Comparison of ENCODE assay signal across 8 mouse cellular contexts in genomic region chr13:65112459-65113110, GRCm38 (mm10). TPM values are rescaled to one million over a fixed set of nuclear protein-coding genes. Genes with fewer than 3 reads are reported as not detected.
A peak's percentile ranks its signal among the peaks of the same experiment; 100 is the strongest.
DNase-seq lines count a peak whose midpoint lies in the region; ATAC-seq and TF ChIP-seq lines count a peak whose summit lies in the region.

TSS of gene Mfsd14b (minus strand) at chr13:65112975.

- H3K4me3 ChIP-seq in hindbrain, embryonic 10.5 days: peak within 1 kb of the TSS; percentile 86
- peak within 1 kb of the TSS; percentile 76 for H3K4me3 ChIP-seq in lung, postnatal 0 days (ENCODE audit: low read depth, low read length)

- H3K36me3 ChIP-seq in hindbrain, embryonic 10.5 days: 0 out of 2 replicates have a peak, but pooled peaks cover 7% of the 10 kb centered on the region
- H3K36me3 ChIP-seq in lung, postnatal 0 days (ENCODE audit: insufficient read depth, low read length): no peaks in the 10 kb centered on the region

- H3K9me3 ChIP-seq in hindbrain, embryonic 10.5 days: peaks cover 8% of the 10 kb centered on the region
- no peaks in the 10 kb centered on the region for H3K9me3 ChIP-seq in lung, postnatal 0 days (ENCODE audit: low read length)

- peak; percentile 93 for DNase-seq in MN1 (ENCODE audit: low spot score)
- peak; percentile 92 for DNase-seq in cerebellum, adult 9-10 months
- DNase-seq in hindbrain, embryonic 10.5 days (ENCODE audit: low spot score): peak; percentile 91
- peak; percentile 92 for DNase-seq in layer of hippocampus, adult 9-11 months
- peak; percentile 98 for DNase-seq in lung, postnatal 0 days (ENCODE audit: low spot score)
- peak; percentile 82 for DNase-seq in ovary, postnatal 14 days (ENCODE audit: low spot score)
- peak; percentile 88 for DNase-seq in thymus, postnatal 14 days

- TF ChIP-seq EP300 in lung, postnatal 0 days (IDR thresholded peaks at IDR 0.05): no peak

- H3K4me2 ChIP-seq in lung, postnatal 0 days (replicated peaks; ENCODE audit: low read depth, low read length): peak within 1 kb of the TSS; percentile 56

- ATAC-seq in frontal cortex, adult (ENCODE audit: low TSS enrichment): peak; percentile 99
- ATAC-seq in lung, postnatal 0 days: peak; percentile 99

- under 1% methylated on average over 60 of the region's 60 CpGs for WGBS in hindbrain, embryonic 10.5 days
- under 1% methylated on average over 56 of the region's 60 CpGs for WGBS in lung, postnatal 0 days

- TF ChIP-seq CTCF in lung, postnatal 0 days (IDR thresholded peaks at IDR 0.05): no peak

- H3K4me1 ChIP-seq in hindbrain, embryonic 10.5 days (replicated peaks): peaks cover 15% of the 10 kb centered on the region
- H3K4me1 ChIP-seq in lung, postnatal 0 days (ENCODE audit: insufficient read depth, low read depth, low read length): no peaks in the 10 kb centered on the region

- H3K27ac ChIP-seq in hindbrain, embryonic 10.5 days: peak within 1 kb of the TSS; percentile 90
- peak within 1 kb of the TSS; percentile 89 for H3K27ac ChIP-seq in lung, postnatal 0 days (ENCODE audit: low read length)

- H3K27me3 ChIP-seq in hindbrain, embryonic 10.5 days (ENCODE audit: insufficient read depth, poor library complexity, severe bottlenecking): no peaks in the 10 kb centered on the region
- H3K27me3 ChIP-seq in lung, postnatal 0 days (replicated peaks; ENCODE audit: insufficient read depth, low read length): no peaks in the 10 kb centered on the region

- H3K9ac ChIP-seq in lung, postnatal 0 days (replicated peaks; ENCODE audit: low read depth): peak within 1 kb of the TSS; percentile 90

RNA-seq across cellular contexts. Expression of gene Mfsd14b, which starts in this region (rescaled TPM):
- polyA plus RNA-seq in hindbrain, embryonic 10.5 days (2016; fragmentation: Nextera tagmentation; extraction: Ambion mirVana): 34.7 and 43.1 TPM in 2 replicates
- 46.1 and 52.2 TPM in 2 replicates for polyA plus RNA-seq in lung, postnatal 0 days (2015; fragmentation: Nextera tagmentation; extraction: Ambion mirVana)

Comparison
In these comparisons a context has a peak if more than half of its experiments do, and no peak if none do; other contexts are left out.
1. Peak in every context shown above with its lines: DNase-seq, ATAC-seq, H3K4me3 ChIP-seq and H3K27ac ChIP-seq.